Mouse (Mus musculus) limb, embryonic 10.5 days (tissue): ENCODE measurements around the gene Gtf2h3. TPM values are rescaled to one million over a fixed set of nuclear protein-coding genes. Genes with fewer than 3 reads are reported as not detected.
"Not testable (repeated sequence)": the region's sequence is repeated elsewhere in the genome, so short reads cannot be mapped to it uniquely, and the experiment has no call there.

Source experiments
- DNase-seq: peaks from one replicate; pipeline ENCODE4 v3.0.0-alpha.2; 2017; ENCODE audit warnings: low spot score
- H3K27ac ChIP-seq: fragments of 300-500 bp; sonication (generic); 2 replicates; pipeline ENCODE4 v1.5.1; 2016; ENCODE audit warnings: mild to moderate bottlenecking
- H3K27me3 ChIP-seq: fragments of 300-500 bp; sonication (generic); 2 replicates; pipeline ENCODE4 v1.6.1; 2016; ENCODE audit warnings: low read depth, mild to moderate bottlenecking; ENCODE audit not compliant: poor library complexity, severe bottlenecking
- H3K36me3 ChIP-seq: fragments of 300-500 bp; sonication (generic); 2 replicates; pipeline ENCODE4 v1.6.1; 2016; ENCODE audit warnings: mild to moderate bottlenecking, moderate library complexity
- H3K4me1 ChIP-seq: fragments of 300-500 bp; sonication (generic); 2 replicates; pipeline ENCODE4 v1.6.1; 2016
- H3K4me3 ChIP-seq: fragments of 300-500 bp; sonication (generic); 2 replicates; pipeline ENCODE4 v1.5.1; 2016; ENCODE audit warnings: mild to moderate bottlenecking, moderate library complexity
- H3K9me3 ChIP-seq: fragments of 300-500 bp; sonication (generic); replicated peaks from 2 replicates; pipeline ENCODE4 v1.6.1; 2016; ENCODE audit warnings: mild to moderate bottlenecking
- WGBS: fragments of 180-500 bp; shearing (Covaris S2); methylation state at CpG from one replicate; pipeline ENCODE4 v1.1.7; 2016; 5-methylcytosine and 5-hydroxymethylcytosine counted together
- polyA plus RNA-seq: library from polyadenylated mRNA; unstranded; fragments of >200 nt; fragmentation: Nextera tagmentation; extraction: Ambion mirVana; gene quantifications from 2 replicates; pipeline ENCODE4 v1.2.1, GENCODE M21; 2016

The Gtf2h3 gene
- polyA plus RNA-seq, 1 experiment from 2014 or later: 115 TPM

DNA sequence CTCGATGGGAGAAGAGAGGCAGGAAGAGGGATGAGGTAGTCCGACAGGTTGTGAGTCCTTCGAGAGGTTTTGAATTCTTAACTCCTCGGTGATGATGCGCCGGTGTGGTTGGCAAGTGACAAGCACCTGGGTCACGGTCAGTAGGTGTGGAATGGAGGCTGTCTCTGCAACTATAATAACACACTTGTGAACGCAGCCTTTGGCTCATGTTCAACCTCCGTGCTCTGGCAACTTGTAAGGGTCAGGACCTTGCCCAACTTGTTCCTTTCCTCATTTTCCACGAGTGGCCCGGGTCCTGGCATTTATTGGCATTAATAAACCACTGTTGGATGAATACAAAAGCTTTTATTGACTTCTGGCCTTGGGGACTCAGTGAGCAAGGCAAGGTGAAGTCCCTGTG, 50.7 kb downstream of the Gtf2h3 start:
- peak overlapping the region; percentile 100 for H3K4me3 ChIP-seq
- H3K36me3 ChIP-seq: peaks cover 23% of the 10 kb centered on the region
- WGBS: 30% methylated on average over 11 of the region's 11 CpGs
- H3K27ac ChIP-seq: peak overlapping the region; percentile 85; the same call in 1 of the 2 replicates
- DNase-seq: no peak
- H3K27me3 ChIP-seq: no peaks in the 10 kb centered on the region
- H3K9me3 ChIP-seq: no peaks in the 10 kb centered on the region
- H3K4me1 ChIP-seq: peaks cover 22% of the 10 kb centered on the region

- no peak for DNase-seq
- Histone ChIP-seq H3K4me1 (peaks cover 22% of the 10 kb centered on the region), H3K36me3 (peaks cover 42% of the 10 kb centered on the region), H3K27ac (no peak overlapping the region), H3K9me3 (no peaks in the 10 kb centered on the region), H3K27me3 (no peaks in the 10 kb centered on the region), H3K4me3 (no peak overlapping the region)
- WGBS: 97% methylated on average over 10 of the region's 11 CpGs
These were observed 52.7 kb downstream of the Gtf2h3 start for GRCm38 (mm10) chr5:124631685-124632084.

- Histone ChIP-seq H3K4me3 (no peak overlapping the region), H3K36me3 (peaks cover 50% of the 10 kb centered on the region), H3K27me3 (no peaks in the 10 kb centered on the region), H3K4me1 (peaks cover 22% of the 10 kb centered on the region), H3K27ac (no peak overlapping the region), H3K9me3 (no peaks in the 10 kb centered on the region)
- 80% methylated on average over 5 of the region's 5 CpGs for WGBS
- DNase-seq: no peak
These were observed 53.5 kb downstream of the Gtf2h3 start for GRCm38 (mm10) chr5:124632461-124632860.

DNA sequence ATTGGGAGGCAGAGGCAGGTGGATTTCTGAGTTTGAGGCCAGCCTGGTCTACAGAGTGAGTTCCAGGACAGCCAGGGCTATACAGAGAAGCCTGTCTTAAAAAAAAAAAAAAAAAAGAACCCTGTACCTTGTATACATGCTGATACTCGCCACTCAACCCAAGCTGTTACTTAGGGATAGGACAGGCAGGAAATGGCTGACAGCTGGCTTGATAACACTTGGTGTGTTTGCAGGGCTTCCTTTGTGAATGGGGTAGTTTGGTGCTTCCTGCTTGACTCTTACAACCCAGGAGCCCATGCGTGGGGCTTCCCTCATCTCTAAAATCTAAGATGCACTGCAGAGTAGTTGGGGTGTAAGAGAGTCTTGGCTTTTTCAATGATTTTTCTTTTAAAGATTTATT, 54.5 kb downstream of the Gtf2h3 start:
- no peaks in the 10 kb centered on the region for H3K27me3 ChIP-seq
- WGBS: 80% methylated on average over 2 of the region's 2 CpGs
- peaks cover 15% of the 10 kb centered on the region for H3K4me1 ChIP-seq
- H3K4me3 ChIP-seq: no peak overlapping the region
- DNase-seq: no peak
- H3K36me3 ChIP-seq: peaks cover 58% of the 10 kb centered on the region
- no peaks in the 10 kb centered on the region for H3K9me3 ChIP-seq
- H3K27ac ChIP-seq: no peak overlapping the region

- not testable (repeated sequence) for DNase-seq
- peaks cover 75% of the 10 kb centered on the region for H3K36me3 ChIP-seq
- 81% methylated on average over 4 of the region's 4 CpGs for WGBS
These were observed 56.1 kb downstream of the Gtf2h3 start for GRCm38 (mm10) chr5:124635068-124635467.

DNA sequence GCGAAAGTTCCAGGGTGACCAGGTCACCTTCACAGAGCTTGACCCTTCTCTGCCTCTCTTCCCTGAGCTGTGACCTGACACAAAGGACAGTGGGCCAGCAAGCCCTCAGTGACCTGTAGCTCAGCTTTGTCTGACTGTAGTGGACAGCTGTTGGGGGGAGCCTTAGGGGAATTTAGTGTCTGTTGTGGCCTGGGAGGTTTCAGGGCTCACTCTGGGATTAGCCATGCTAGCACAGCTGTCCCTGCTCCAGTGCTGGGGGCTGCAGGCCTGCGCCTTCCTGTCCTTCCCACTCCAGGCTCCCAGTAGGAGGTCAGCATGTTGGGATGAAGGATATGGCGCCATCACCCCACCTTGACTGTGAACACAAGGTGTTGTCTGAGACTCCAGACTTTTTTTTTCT, 57.2 kb downstream of the Gtf2h3 start:
- H3K4me3 ChIP-seq: no peak overlapping the region
- H3K9me3 ChIP-seq: no peaks in the 10 kb centered on the region
- DNase-seq: no peak
- peaks cover 81% of the 10 kb centered on the region for H3K36me3 ChIP-seq
- no peaks in the 10 kb centered on the region for H3K27me3 ChIP-seq
- no peaks in the 10 kb centered on the region for H3K4me1 ChIP-seq
- WGBS: 93% methylated on average over 3 of the region's 3 CpGs
- H3K27ac ChIP-seq: no peak overlapping the region

More at GRCm38 (mm10) chr5:124635068-124635467, 56.1 kb downstream of the Gtf2h3 start:
- not testable (repeated sequence) for H3K4me3 ChIP-seq, H3K27me3 ChIP-seq, H3K27ac ChIP-seq, H3K4me1 ChIP-seq, H3K9me3 ChIP-seq

DNA sequence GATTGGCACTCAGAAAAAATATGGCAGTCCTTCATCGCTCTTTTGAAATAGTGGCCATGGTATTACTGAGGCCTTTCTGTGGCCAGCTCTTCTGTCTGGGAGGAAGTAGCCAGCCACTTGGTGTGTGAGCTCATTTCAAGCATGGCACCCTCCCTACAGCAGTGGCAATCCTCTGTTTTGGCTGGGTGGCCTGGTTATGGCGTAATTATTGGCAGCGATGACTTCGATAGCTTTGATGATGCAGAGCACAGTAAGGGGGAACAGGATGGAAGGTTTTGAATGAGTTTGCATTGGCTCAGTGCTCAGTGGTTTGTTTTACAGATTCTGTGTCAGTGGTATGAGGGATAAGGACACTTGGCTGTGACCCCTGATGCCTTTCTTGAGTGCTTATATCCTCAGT, 57.8 kb downstream of the Gtf2h3 start:
- WGBS: 99% methylated on average over 4 of the region's 4 CpGs
- H3K9me3 ChIP-seq: no peaks in the 10 kb centered on the region
- no peaks in the 10 kb centered on the region for H3K27me3 ChIP-seq
- peaks cover 86% of the 10 kb centered on the region for H3K36me3 ChIP-seq
- DNase-seq: no peak
- no peak overlapping the region for H3K27ac ChIP-seq
- no peak overlapping the region for H3K4me3 ChIP-seq
- no peaks in the 10 kb centered on the region for H3K4me1 ChIP-seq

GRCm38 (mm10) chr5:124637300-124637699, 58.4 kb downstream of the Gtf2h3 start:
- H3K9me3 ChIP-seq: no peaks in the 10 kb centered on the region
- H3K27me3 ChIP-seq: no peaks in the 10 kb centered on the region
- H3K4me1 ChIP-seq: no peaks in the 10 kb centered on the region
- H3K4me3 ChIP-seq: no peak overlapping the region
- DNase-seq: no peak
- no peak overlapping the region for H3K27ac ChIP-seq
- peaks cover 92% of the 10 kb centered on the region for H3K36me3 ChIP-seq
- 97% methylated on average over 11 of the region's 11 CpGs for WGBS

DNA sequence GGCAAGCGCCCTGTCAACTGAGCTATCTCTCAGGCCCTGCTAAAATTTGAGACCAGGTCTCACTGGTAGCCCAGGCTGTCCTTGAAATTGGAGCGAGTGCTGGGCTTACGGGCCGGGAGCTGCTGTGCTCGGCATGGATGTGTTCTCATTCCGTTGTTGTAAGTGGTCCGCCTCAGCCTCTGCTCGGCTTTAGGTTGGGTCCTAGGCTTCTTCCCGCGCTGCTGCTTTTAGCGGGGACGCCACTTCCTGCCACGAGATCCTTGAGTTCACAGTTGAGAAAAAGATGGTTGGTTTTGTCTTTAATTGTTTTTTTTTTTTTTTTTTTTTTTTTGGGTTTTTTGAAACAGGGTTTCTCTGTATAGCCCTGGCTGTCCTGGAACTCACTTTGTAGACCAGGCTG, 58.9 kb downstream of the Gtf2h3 start:
- 97% methylated on average over 13 of the region's 13 CpGs for WGBS
- no peak overlapping the region for H3K27ac ChIP-seq
- H3K4me3 ChIP-seq: no peak overlapping the region
- peaks cover 98% of the 10 kb centered on the region for H3K36me3 ChIP-seq
- H3K4me1 ChIP-seq: no peaks in the 10 kb centered on the region
- H3K27me3 ChIP-seq: no peaks in the 10 kb centered on the region
- no peak for DNase-seq
- no peaks in the 10 kb centered on the region for H3K9me3 ChIP-seq

Other genes starting within 250 kb of the Gtf2h3 start
- gene Cdk2ap1, start 216.1 kb upstream of the Gtf2h3 start, polyA plus RNA-seq: 92.3 and 129 TPM in 2 replicates
- gene Sbno1, start 153.1 kb upstream of the Gtf2h3 start, polyA plus RNA-seq: 82.8 and 93.6 TPM in 2 replicates
- gene Kmt5a, start 139.2 kb upstream of the Gtf2h3 start, polyA plus RNA-seq: 52.3 and 71.3 TPM in 2 replicates
- 26.8 and 31.1 TPM in 2 replicates for gene Rilpl2, start 100.8 kb upstream of the Gtf2h3 start, polyA plus RNA-seq
- gene Snrnp35, start 96.0 kb upstream of the Gtf2h3 start, polyA plus RNA-seq: 30.8 and 32.2 TPM in 2 replicates
- 25.2 and 26.1 TPM in 2 replicates for gene Rilpl1, start 47.7 kb upstream of the Gtf2h3 start, polyA plus RNA-seq
- gene Tmed2, start 38.4 kb upstream of the Gtf2h3 start, polyA plus RNA-seq: 501 and 540 TPM in 2 replicates
- gene Ddx55, start 26.3 kb upstream of the Gtf2h3 start, polyA plus RNA-seq: 17.0 and 18.0 TPM in 2 replicates
- gene Eif2b1, start within 50 bp of the Gtf2h3 start, polyA plus RNA-seq: 89.6 and 98.8 TPM in 2 replicates
- gene Atp6v0a2, start 49.4 kb downstream of the Gtf2h3 start, polyA plus RNA-seq: 41.5 and 50.7 TPM in 2 replicates
- gene Dnah10, start 145.9 kb downstream of the Gtf2h3 start, polyA plus RNA-seq: 0.01 and 0.06 TPM in 2 replicates